In the genomic region with DNA sequence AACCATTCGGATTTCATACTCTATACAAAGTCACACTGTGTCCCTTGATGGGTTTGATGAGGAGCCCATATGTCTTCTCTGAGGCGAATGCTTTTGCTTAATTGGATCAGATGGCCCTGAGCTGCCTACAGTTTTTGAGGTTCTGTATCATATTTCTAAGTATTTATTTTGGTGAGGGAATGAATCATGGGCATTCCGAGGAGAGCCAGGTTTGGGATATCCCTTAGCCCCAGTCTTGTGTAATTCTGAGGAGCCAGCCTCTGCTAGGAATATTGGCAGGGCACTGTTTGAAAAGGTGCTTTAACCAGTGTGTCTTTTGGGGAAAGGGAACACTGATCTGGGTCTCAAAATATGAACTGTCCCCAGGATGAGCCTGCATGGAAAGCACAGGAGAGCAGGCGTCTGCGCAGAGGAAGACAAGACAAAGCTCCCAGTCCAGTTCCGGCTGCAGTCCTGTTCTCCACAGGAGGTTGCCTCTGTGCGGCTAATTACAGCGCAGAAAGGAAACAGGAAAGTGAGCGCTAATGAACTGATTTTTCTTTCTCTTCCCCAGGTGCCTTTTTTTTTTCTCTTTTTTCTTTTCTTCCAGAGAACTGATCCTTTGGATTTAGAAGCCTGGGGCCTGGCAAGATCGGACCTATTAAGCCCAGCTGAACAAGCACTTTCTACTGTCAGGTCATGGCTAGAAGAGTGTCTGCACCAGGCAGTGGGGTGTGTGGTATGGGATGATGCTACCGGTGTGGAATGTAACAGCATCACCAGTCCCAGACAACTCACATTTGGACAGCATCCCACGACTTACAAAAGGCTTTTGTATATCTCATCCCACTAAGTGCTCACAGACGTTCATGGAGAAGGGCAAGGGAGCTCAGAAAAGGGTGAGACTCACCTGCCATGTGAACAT, we compare ENCODE assay signal across 9 mouse cellular contexts.
DNase-seq lines count a peak whose midpoint lies in the region; ATAC-seq and TF ChIP-seq lines count a peak whose summit lies in the region.
"Had no signal": no experiment of that assay in that cellular context is flagged by ENCODE, and none has a peak within 500 bp of the region (broad histone marks: within the 10 kb centered on the region; RNA-seq: fewer than 3 reads in every experiment).

No protein-coding gene starts in this region.

- no peak overlapping the region for H3K4me2 ChIP-seq in heart, embryonic 15.5 days
- no peak overlapping the region for H3K4me2 ChIP-seq in embryonic facial prominence, embryonic 11.5 days (ENCODE audit: low read depth, low read length)
- no peak overlapping the region; the same call in 1 of the 2 replicates for H3K4me2 ChIP-seq in hindbrain, postnatal 0 days (ENCODE audit: low read depth, low read length)

- no peaks in the 10 kb centered on the region for H3K9me3 ChIP-seq in heart, embryonic 15.5 days (replicated peaks)
- no peaks in the 10 kb centered on the region for H3K9me3 ChIP-seq in embryonic facial prominence, embryonic 11.5 days (replicated peaks; ENCODE audit: control insufficient read depth, low read length)
- H3K9me3 ChIP-seq in hindbrain, postnatal 0 days (ENCODE audit: low read length): no peaks in the 10 kb centered on the region

- WGBS in heart, embryonic 15.5 days: 42% methylated on average over 13 of the region's 13 CpGs
- WGBS in embryonic facial prominence, embryonic 11.5 days: 27% methylated on average over 13 of the region's 13 CpGs
- WGBS in hindbrain, postnatal 0 days: 27% methylated on average over 13 of the region's 13 CpGs

- no peak for DNase-seq in heart, adult 18-20 months
- peak; percentile 99 for DNase-seq in 3T3-L1 (ENCODE audit: low read depth, low spot score)
- DNase-seq in embryonic facial prominence, embryonic 11.5 days (ENCODE audit: low spot score): peak; percentile 48
- DNase-seq in hindbrain, postnatal 0 days (ENCODE audit: low spot score): peak; percentile 55
- no peak for DNase-seq in adrenal gland, adult 2 months
- no peak for DNase-seq in kidney, postnatal 14 days
- DNase-seq in c-Kit-positive CD71-positive TER-119-positive erythroid progenitor cells, embryonic 14.5 days (ENCODE audit: low spot score): no peak

- H3K27me3 ChIP-seq in heart, embryonic 15.5 days: no peaks in the 10 kb centered on the region
- H3K27me3 ChIP-seq in embryonic facial prominence, embryonic 11.5 days (ENCODE audit: control insufficient read depth, insufficient read depth, low read length): no peaks in the 10 kb centered on the region
- no peaks in the 10 kb centered on the region for H3K27me3 ChIP-seq in hindbrain, postnatal 0 days (ENCODE audit: insufficient read depth, low read length)

- H3K4me3 ChIP-seq in heart, embryonic 15.5 days: no peak overlapping the region
- H3K4me3 ChIP-seq in embryonic facial prominence, embryonic 11.5 days (ENCODE audit: low read depth, low read length): no peak overlapping the region
- H3K4me3 ChIP-seq in hindbrain, postnatal 0 days (ENCODE audit: low read length): no peak overlapping the region
- H3K4me3 ChIP-seq: megakaryocyte, embryonic 14.5 days had no signal

- ATAC-seq in heart, embryonic 15.5 days (replicated peaks; ENCODE audit: insufficient number of reproducible peaks, insufficient read depth, low FRiP score, low read depth): 0 out of 2 replicates have a peak, but pooled peaks have one; percentile 31
- no peak for ATAC-seq in embryonic facial prominence, embryonic 11.5 days (replicated peaks; ENCODE audit: insufficient number of reproducible peaks, low FRiP score, low TSS enrichment, low read depth)
- ATAC-seq in hindbrain, postnatal 0 days: peak; percentile 64; the same call in 1 of the 2 replicates

- no peak for TF ChIP-seq CTCF in hindbrain, postnatal 0 days (IDR thresholded peaks at IDR 0.05; ENCODE audit: low read depth)

- H3K9ac ChIP-seq in heart, embryonic 15.5 days: no peak overlapping the region
- no peak overlapping the region for H3K9ac ChIP-seq in embryonic facial prominence, embryonic 11.5 days (replicated peaks; ENCODE audit: low read length)
- no peak overlapping the region for H3K9ac ChIP-seq in hindbrain, postnatal 0 days (replicated peaks; ENCODE audit: low read length)

- H3K27ac ChIP-seq in heart, embryonic 15.5 days: no peak overlapping the region
- no peak overlapping the region for H3K27ac ChIP-seq in embryonic facial prominence, embryonic 11.5 days (replicated peaks; ENCODE audit: low read depth, low read length)
- H3K27ac ChIP-seq in hindbrain, postnatal 0 days: 0 out of 2 replicates have a peak overlapping the region, but pooled peaks have one; percentile 11

- no peaks in the 10 kb centered on the region for H3K36me3 ChIP-seq in heart, embryonic 15.5 days
- no peaks in the 10 kb centered on the region for H3K36me3 ChIP-seq in embryonic facial prominence, embryonic 11.5 days (replicated peaks; ENCODE audit: control insufficient read depth, insufficient read depth, low read depth, low read length)
- H3K36me3 ChIP-seq in hindbrain, postnatal 0 days (ENCODE audit: insufficient read depth, low read length): no peaks in the 10 kb centered on the region

- H3K4me1 ChIP-seq in heart, embryonic 15.5 days (replicated peaks): peaks cover 11% of the 10 kb centered on the region
- H3K4me1 ChIP-seq in embryonic facial prominence, embryonic 11.5 days (ENCODE audit: control insufficient read depth, insufficient read depth, low read length): no peaks in the 10 kb centered on the region
- no peaks in the 10 kb centered on the region for H3K4me1 ChIP-seq in hindbrain, postnatal 0 days (ENCODE audit: insufficient read depth, low read length)
- H3K4me1 ChIP-seq: megakaryocyte, embryonic 14.5 days had no signal

Comparison
In these comparisons a context has a peak if more than half of its experiments do, and no peak if none do; other contexts are left out.
1. DNase-seq: peak in 3T3-L1 (single experiment), embryonic facial prominence, embryonic 11.5 days (single experiment) and hindbrain, postnatal 0 days (single experiment); none in heart, adult 18-20 months (0 of 2), adrenal gland, adult 2 months (single experiment), kidney, postnatal 14 days (single experiment) and c-Kit-positive CD71-positive TER-119-positive erythroid progenitor cells, embryonic 14.5 days (single experiment).